Comparison of ENCODE assay signal across 28 mouse cellular contexts in genomic region chrX:103331125-103331858, GRCm38 (mm10). TPM values are rescaled to one million over a fixed set of nuclear protein-coding genes. Genes with fewer than 3 reads are reported as not detected.
DNase-seq lines count a peak whose midpoint lies in the region; ATAC-seq and TF ChIP-seq lines count a peak whose summit lies in the region.
"Had no signal": no experiment of that assay in that cellular context is flagged by ENCODE, and none has a peak within 500 bp of the region (broad histone marks: within the 10 kb centered on the region; RNA-seq: fewer than 3 reads in every experiment).

No protein-coding gene starts in this region.

- H3K27me3 ChIP-seq in intestine, embryonic 15.5 days (replicated peaks) = no peaks in the 10 kb centered on the region
- H3K27me3 ChIP-seq in intestine, postnatal 0 days (replicated peaks; ENCODE audit: control insufficient read depth, insufficient read depth, low read length) = no peaks in the 10 kb centered on the region
- H3K27me3 ChIP-seq in small intestine, adult 2 months (ENCODE audit: control insufficient read depth, insufficient read depth, low read length) = no peaks in the 10 kb centered on the region

- H3K4me1 ChIP-seq in intestine, embryonic 15.5 days (replicated peaks) = no peaks in the 10 kb centered on the region
- no peaks in the 10 kb centered on the region for H3K4me1 ChIP-seq in intestine, postnatal 0 days (replicated peaks; ENCODE audit: control insufficient read depth, insufficient read depth, low read length)
- peaks cover 2% of the 10 kb centered on the region; the same call in 1 of the 2 replicates for H3K4me1 ChIP-seq in small intestine, adult 2 months (ENCODE audit: control insufficient read depth, insufficient read depth, insufficient read length, low read length)
- H3K4me1 ChIP-seq: embryonic facial prominence, embryonic 13.5 days; embryonic facial prominence, embryonic 15.5 days; forebrain, embryonic 10.5 days; forebrain, embryonic 12.5 days had no signal

- 53% methylated on average over 5 of the region's 5 CpGs for WGBS in intestine, embryonic 15.5 days
- 34% methylated on average over 5 of the region's 5 CpGs for WGBS in intestine, postnatal 0 days
- WGBS in small intestine, adult 2 months = 24% methylated on average over 5 of the region's 5 CpGs

- no peak for TF ChIP-seq POLR2A in small intestine, adult 2 months (IDR thresholded peaks at IDR 0.05; ENCODE audit: low read depth, low read length)

- DNase-seq in 3T3-L1 (ENCODE audit: low read depth, low spot score) = peak; percentile 6
- DNase-seq in right cerebral cortex, postnatal 14 days = no peak
- DNase-seq in embryo, embryonic 10 days (ENCODE audit: low spot score) = no peak
- no peak for DNase-seq in urinary bladder, postnatal 4 days (ENCODE audit: low spot score in 2 of 2)
- DNase-seq: adrenal gland, adult 8-10 months; adrenal gland, postnatal 14 days; adrenal gland, postnatal 36 days; cerebellum, adult 11-12 months; cerebellum, adult 2 months; cerebellum, adult 9-10 months; cerebellum, postnatal 10 days; cerebellum, postnatal 25 days; embryo, embryonic 11 days had no signal

- TF ChIP-seq CTCF in intestine, postnatal 0 days (IDR thresholded peaks at IDR 0.05; ENCODE audit: low read depth) = no peak
- TF ChIP-seq CTCF in small intestine, adult 2 months (IDR thresholded peaks at IDR 0.05; ENCODE audit: extremely low read depth, insufficient read length, insufficient replicate concordance, low read depth, low read length) = no peak

- H3K36me3 ChIP-seq in intestine, embryonic 15.5 days = no peaks in the 10 kb centered on the region
- no peaks in the 10 kb centered on the region for H3K36me3 ChIP-seq in intestine, postnatal 0 days (ENCODE audit: control insufficient read depth, insufficient read depth)
- no peaks in the 10 kb centered on the region for H3K36me3 ChIP-seq in small intestine, adult 2 months (ENCODE audit: control insufficient read depth, insufficient read depth, low read length)
- H3K36me3 ChIP-seq: embryonic facial prominence, embryonic 13.5 days; embryonic facial prominence, embryonic 15.5 days; forebrain, embryonic 10.5 days; forebrain, embryonic 12.5 days had no signal

- H3K9me3 ChIP-seq in intestine, embryonic 15.5 days = no peaks in the 10 kb centered on the region
- H3K9me3 ChIP-seq in intestine, postnatal 0 days (ENCODE audit: control insufficient read depth) = no peaks in the 10 kb centered on the region
- H3K9me3 ChIP-seq: embryonic facial prominence, embryonic 13.5 days; embryonic facial prominence, embryonic 15.5 days; forebrain, embryonic 10.5 days; forebrain, embryonic 12.5 days had no signal

- no peak overlapping the region for H3K4me2 ChIP-seq in intestine, embryonic 15.5 days (replicated peaks)
- H3K4me2 ChIP-seq in intestine, postnatal 0 days (replicated peaks; ENCODE audit: low read depth) = no peak overlapping the region
- H3K4me2 ChIP-seq: embryonic facial prominence, embryonic 13.5 days; embryonic facial prominence, embryonic 15.5 days; forebrain, embryonic 12.5 days had no signal

- no peak overlapping the region for H3K4me3 ChIP-seq in intestine, embryonic 15.5 days (replicated peaks)
- no peak overlapping the region for H3K4me3 ChIP-seq in intestine, postnatal 0 days (ENCODE audit: low read depth, low read length)
- H3K4me3 ChIP-seq in small intestine, adult 2 months (ENCODE audit: low read depth, low read length) = no peak overlapping the region
- H3K4me3 ChIP-seq: embryonic facial prominence, embryonic 13.5 days; embryonic facial prominence, embryonic 15.5 days; erythroblast, embryonic 14.5 days; forebrain, embryonic 10.5 days; forebrain, embryonic 12.5 days had no signal

- 0 out of 2 replicates have a peak overlapping the region, but pooled peaks have one; percentile 23 for H3K27ac ChIP-seq in intestine, embryonic 15.5 days
- H3K27ac ChIP-seq in intestine, postnatal 0 days (ENCODE audit: low read depth, low read length) = no peak overlapping the region
- peak overlapping the region; percentile 82 for H3K27ac ChIP-seq in small intestine, adult 2 months (ENCODE audit: insufficient read depth, low read depth, low read length)
- H3K27ac ChIP-seq: embryonic facial prominence, embryonic 13.5 days; embryonic facial prominence, embryonic 15.5 days; forebrain, embryonic 10.5 days; forebrain, embryonic 12.5 days had no signal

- no peak overlapping the region for H3K9ac ChIP-seq in intestine, embryonic 15.5 days
- H3K9ac ChIP-seq in intestine, postnatal 0 days (ENCODE audit: low read depth, low read length) = no peak overlapping the region
- H3K9ac ChIP-seq: embryonic facial prominence, embryonic 13.5 days; embryonic facial prominence, embryonic 15.5 days; forebrain, embryonic 12.5 days had no signal

- peak; percentile 95 for ATAC-seq in intestine, embryonic 15.5 days
- peak; percentile 88 for ATAC-seq in intestine, postnatal 0 days
- ATAC-seq: activated CD4-positive, CD25-positive, alpha-beta regulatory T cell, adult 4 months; forebrain, embryonic 14.5 days; forebrain, embryonic 16.5 days; Patski had no signal

RNA-seq across cellular contexts. Expression of gene Cdx4, which starts 10.1 kb away (rescaled TPM):
- polyA plus RNA-seq in intestine, embryonic 15.5 days (2015; fragmentation: Nextera tagmentation; extraction: Ambion mirVana) = not detected in 2 replicates
- polyA plus RNA-seq in intestine, postnatal 0 days (2015; fragmentation: Nextera tagmentation; extraction: Ambion mirVana) = not detected in 2 replicates
- not detected in 2 replicates for polyA plus RNA-seq in small intestine, adult 2 months (2012; rRNA removed)
- polyA plus RNA-seq: activated CD4-positive, CD25-positive, alpha-beta regulatory T cell, adult 4 months; C2C12; cerebellum, adult 2 months; cortical plate, adult 2 months; embryonic facial prominence, embryonic 11.5 days; embryonic facial prominence, embryonic 13.5 days; embryonic facial prominence, embryonic 15.5 days; erythroblast, embryonic 14.5 days; forebrain, embryonic 10.5 days; forebrain, embryonic 12.5 days; forebrain, embryonic 14.5 days; forebrain, embryonic 16.5 days; Patski had no signal

RNA-seq across cellular contexts. Expression of gene Chic1, which starts 25.0 kb away (rescaled TPM):
- 4.4 and 5.0 TPM in 2 replicates for polyA plus RNA-seq in intestine, embryonic 15.5 days (2015; fragmentation: Nextera tagmentation; extraction: Ambion mirVana)
- polyA plus RNA-seq in intestine, postnatal 0 days (2015; fragmentation: Nextera tagmentation; extraction: Ambion mirVana) = 2.0 and 2.3 TPM in 2 replicates
- 0.05 and 0.24 TPM in 2 replicates for polyA plus RNA-seq in small intestine, adult 2 months (2012; rRNA removed)
- polyA plus RNA-seq: erythroblast, embryonic 14.5 days had no signal
